Mouse (Mus musculus): ENCODE measurements around the gene Trim7.
"Not testable (repeated sequence)": the region's sequence is repeated elsewhere in the genome, so short reads cannot be mapped to it uniquely, and the experiment has no call there.

Trim7 gene

GRCm38 (mm10) chr11:48846881-48847280 lies 20.9 kb downstream of the Trim7 start:
- no peak for DNase-seq (ENCODE audit: low spot score in 2 of 2)

- no peak for DNase-seq (ENCODE audit: low spot score in 2 of 2)
Observed at GRCm38 (mm10) chr11:48850240-48850639, 24.3 kb downstream of the Trim7 start.

GRCm38 (mm10) chr11:48851270-48851995 lies 25.5 kb downstream of the Trim7 start:
- no peak for DNase-seq (ENCODE audit: low spot score in 2 of 2)

GRCm38 (mm10) chr11:48852190-48852589 lies 26.2 kb downstream of the Trim7 start:
- DNase-seq (ENCODE audit: low spot score in 2 of 2) = no peak

DNA sequence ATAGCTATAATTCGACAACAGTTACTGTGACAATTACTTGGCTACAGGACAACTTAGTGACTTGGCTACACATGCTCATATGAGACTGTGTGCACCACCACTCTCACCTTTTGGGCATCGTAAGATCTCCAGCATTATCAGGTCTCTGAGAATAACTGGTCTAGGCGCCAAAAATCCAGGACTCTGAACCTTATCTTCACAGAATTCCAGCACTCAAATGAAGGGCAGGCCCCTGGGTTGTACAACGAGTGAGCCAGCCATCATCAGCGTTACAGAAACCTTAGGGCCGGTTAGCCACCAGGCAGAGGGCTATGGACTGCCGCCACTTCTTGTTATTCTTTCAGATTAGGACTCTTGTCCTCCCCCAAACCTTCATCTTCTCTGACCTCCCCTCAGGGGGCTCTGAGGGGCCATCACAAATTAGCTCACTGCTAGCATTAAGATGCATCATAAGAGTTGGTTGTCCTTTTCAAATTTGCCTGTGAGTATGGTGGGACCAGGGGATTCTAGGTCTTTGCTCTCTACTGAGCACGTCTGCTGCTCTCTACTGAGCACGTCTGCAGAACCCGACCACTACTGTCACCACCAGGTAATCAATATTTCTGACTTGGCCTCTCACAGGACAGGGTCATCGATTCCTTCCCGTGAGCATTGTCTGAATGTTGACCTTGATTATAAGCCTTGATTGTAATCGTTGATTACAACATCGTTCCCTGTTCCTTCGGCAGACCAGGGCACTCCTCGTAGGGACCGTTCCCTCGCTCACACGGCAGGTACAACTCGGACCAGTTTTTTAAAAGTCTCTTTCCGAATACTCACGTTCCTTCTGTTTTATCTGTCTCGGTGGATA lies 26.9 kb downstream of the Trim7 start:
- no peak for DNase-seq (ENCODE audit: low spot score in 2 of 2)

- peak; percentile 88 to 90 for DNase-seq (ENCODE audit: low spot score in 2 of 2)
Observed at GRCm38 (mm10) chr11:48853474-48854180, 27.7 kb downstream of the Trim7 start.

- DNase-seq (ENCODE audit: low spot score in 2 of 2) = no peak
Observed at GRCm38 (mm10) chr11:48859014-48859413, 33.1 kb downstream of the Trim7 start.

DNA sequence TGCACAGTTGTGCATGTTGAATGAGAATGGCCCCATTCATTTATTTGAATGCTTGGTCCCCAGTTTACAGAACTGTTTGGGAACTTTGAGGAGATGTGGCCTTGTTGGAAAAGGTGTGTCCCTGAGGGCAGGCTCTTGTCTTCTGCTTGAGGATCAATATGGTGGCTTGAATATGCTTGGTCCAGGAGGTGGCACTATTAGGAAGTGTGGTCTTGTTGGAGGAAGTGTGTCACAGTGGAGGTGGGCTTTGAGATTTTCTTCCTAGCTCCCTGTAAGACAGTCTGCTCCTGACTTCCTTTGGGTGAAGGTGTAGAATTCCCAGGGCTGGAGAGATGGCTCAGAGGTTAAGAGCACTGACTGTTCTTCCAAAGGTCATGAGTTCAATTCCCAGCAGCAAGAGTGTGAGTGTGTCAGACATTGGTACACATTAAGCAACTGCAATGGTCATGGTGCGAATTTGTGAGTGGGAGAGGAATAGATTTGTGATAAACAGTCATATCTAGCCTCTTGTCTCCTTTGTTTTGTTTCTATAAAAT lies 36.9 kb downstream of the Trim7 start:
- DNase-seq (ENCODE audit: low spot score in 2 of 2) = no peak

DNA sequence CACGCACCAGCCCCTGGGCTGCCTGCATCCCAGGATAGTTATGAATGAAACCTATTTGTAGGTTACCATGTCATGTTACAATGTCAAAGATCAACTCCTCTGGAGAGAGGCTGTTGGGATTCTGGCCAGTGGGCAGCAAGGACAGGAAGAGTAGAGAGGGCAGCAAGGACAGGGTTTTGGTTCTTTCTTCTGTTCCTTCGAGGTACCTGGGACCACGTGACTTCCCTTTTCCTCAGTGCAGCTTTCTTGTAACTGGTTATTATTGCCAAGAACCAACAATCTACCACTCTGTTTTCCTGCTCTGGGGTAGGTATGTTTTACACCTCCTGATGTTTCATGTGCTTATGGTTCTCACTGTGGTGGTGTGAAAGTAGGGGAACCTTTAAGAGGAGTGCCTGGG lies 37.9 kb downstream of the Trim7 start:
- DNase-seq (ENCODE audit: low spot score in 2 of 2) = no peak

DNA sequence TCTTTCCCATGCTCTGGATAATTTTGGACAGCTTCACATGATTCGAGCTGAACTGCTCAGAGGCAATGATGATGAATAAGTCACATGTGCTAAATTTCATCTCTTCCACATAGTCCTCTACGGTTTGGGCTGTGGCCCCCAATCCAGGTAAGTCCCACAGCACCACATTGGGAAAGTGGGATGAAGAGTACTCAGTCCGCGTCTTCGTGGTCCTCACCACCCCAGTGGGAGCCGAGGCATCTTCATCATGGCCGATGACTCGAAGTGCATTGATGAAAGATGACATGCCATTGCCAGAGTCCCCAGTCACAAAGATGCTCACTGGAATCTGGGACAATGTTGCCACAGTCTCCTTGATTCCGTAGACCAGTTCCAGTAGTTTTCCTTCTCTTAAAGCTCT lies 40.5 kb downstream of the Trim7 start:
- no peak for DNase-seq (ENCODE audit: low spot score in 2 of 2)

- no peak for DNase-seq (ENCODE audit: low spot score in 2 of 2)
Observed at GRCm38 (mm10) chr11:48869380-48870110, 43.6 kb downstream of the Trim7 start.

DNA sequence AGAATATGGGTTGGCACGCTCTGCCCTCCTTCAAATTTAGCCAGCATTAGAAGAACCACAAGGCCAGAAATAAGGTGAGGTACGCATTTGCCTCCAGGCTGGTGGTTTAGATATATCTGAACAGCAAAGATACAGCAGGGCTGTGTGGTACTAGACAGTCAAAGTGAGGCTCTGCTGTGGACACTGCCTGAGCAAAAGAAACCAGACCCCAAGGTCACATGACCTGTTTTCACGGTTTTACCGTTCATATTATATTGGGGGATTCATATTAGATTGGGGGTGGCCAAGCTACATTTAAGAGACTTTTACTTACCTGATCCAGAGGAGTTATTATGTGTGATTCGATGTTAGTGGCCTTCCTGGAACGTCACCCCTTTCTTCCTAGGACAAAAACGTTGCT lies 44.8 kb downstream of the Trim7 start:
- no peak for DNase-seq (ENCODE audit: low spot score in 2 of 2)

DNA sequence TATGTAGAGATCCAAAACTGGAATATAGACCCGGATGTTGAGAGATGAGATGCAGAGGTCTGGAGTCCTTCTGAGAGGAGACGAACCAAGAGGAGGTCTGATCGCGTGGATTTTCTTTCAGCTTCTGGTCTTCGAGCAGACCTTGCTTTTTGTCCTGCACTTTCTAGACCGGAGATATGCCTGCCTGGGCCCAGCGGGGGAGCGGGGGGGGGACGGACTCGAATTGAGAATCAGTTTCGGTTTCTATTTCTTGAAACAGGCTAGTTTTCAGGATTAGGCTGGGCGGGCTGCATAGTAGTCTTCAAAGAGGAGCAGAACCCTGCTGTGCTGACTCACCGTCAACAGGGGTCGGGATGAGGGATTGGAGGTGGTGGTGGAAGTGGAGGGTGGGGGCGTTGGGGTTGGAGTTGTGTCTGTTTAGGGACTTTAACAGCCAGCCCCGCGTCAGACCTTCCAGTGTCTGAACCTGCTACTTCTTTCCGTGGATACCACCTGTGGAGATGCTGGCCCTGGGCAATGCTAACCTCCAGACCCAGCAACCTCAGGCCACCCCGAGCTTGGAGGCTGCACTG lies 45.3 kb downstream of the Trim7 start, which contains the start of gene Irgm1:
Gene Irgm1, minus strand, starts transcription at position 483 of the 572 bp plus-strand sequence.
- peak in 1 of 2 experiments; percentile 64 for DNase-seq (ENCODE audit: low spot score in 2 of 2)

DNA sequence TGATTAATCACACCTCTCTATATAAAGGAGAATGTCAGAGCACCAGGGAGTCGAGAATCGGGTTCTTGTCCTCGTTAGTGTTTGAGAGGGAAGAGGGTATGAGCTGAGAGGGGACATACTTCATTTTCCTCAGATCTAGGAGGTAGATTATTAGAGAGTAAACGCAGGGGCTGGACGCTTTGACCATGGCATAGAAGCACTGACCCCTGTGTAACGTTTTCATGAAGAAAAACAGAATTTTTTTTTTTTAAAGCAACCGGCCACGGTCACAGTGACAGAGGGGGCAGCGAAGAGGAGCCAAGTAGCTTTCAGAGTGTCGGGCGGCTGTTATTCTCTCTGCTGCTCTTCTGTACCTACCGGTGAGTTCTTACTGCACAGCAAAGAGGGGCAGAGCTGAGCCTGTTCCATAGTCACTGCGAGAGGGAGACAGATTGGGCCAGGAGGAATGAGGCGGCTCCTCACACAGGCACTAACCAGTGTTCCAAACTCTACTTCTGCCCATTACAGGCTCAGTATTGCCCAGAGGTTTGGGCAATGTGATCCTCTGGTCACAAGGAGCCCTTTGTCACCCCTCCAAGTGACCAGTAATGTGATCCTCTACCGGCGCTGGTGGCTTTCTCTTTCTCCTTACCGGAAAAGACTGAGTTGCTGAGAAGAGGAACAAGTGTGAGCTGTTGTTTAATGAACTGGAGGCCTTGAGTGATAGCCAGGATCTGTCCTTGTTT lies 46.0 kb downstream of the Trim7 start:
- peak in 1 of 2 experiments; percentile 36 for DNase-seq (ENCODE audit: low spot score in 2 of 2)

- DNase-seq (ENCODE audit: low spot score in 2 of 2) = no peak
Observed at GRCm38 (mm10) chr11:48872695-48873300, 46.9 kb downstream of the Trim7 start.

GRCm38 (mm10) chr11:48873591-48874290 lies 47.8 kb downstream of the Trim7 start:
- DNase-seq (ENCODE audit: low spot score in 2 of 2) = no peak

DNA sequence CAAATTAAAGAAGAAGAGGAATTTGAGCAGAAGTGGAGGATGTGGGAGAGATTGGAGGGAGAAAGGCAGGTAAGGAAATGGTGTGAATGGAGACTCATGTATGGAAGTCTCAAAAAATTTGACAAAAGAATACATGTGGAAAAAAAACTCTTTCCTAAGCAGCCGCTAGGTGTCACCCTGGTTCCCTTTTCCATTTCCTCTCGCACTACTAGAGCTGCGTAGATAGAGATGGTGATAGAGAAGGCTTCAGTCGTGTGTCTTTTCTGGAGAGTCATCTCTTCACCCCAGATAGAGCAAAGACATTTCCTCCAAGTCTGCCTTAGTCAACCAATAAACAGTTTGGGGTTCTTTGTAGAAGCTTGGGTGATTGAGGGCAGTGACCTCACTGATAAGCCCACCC lies 48.5 kb downstream of the Trim7 start:
- DNase-seq (ENCODE audit: low spot score in 2 of 2) = peak in 1 of 2 experiments; percentile 32

DNA sequence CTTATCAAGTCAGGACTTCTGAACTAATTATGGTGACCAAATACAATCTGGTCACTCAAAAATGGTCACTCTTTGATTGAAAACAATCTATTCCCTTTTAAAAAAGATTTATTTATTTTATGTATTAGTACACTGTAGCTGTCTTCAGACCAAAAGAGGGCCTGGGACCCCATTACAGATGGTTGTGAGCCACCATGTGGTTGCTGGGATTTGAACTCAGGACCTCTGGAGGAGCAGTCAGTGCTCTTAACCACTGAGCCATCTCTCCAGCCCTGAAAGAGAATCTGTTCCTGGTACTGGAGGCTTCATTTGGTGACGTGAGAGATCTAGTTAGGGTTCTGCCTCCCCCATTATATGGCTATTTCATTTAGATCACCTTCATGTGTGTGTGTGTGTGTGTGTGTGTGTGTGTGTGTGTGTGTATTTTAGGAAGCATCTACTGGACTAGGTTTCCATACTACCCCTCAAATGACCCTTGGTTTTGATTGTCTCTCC lies 49.5 kb downstream of the Trim7 start:
- not testable (repeated sequence) for DNase-seq (ENCODE audit: low spot score in 2 of 2)

GRCm38 (mm10) chr11:48876680-48877079 lies 50.7 kb downstream of the Trim7 start:
- DNase-seq (ENCODE audit: low spot score in 2 of 2) = no peak

All from urinary bladder, postnatal 36 days (tissue).